Mouse (Mus musculus) erythroblast, embryonic 14.5 days (primary cell): ENCODE data around the gene Ttll8.

ENCODE experiments used
- GATA1 ChIP-seq: IDR thresholded peaks from 2 replicates; pipeline ENCODE4 v1.6.1; 2012; ENCODE audit warnings: low read length, inconsistent platforms, mixed read lengths
- TAL1 ChIP-seq: IDR thresholded peaks from 3 replicates; pipeline ENCODE4 v1.6.1; 2012; ENCODE audit warnings: low read length, inconsistent platforms, mixed read lengths

GRCm38 (mm10) chr15:88870418-88871185 lies 83.6 kb downstream of the Ttll8 start:
- TF ChIP-seq GATA1, result no peak
- TF ChIP-seq TAL1, result no peak
